Mouse (Mus musculus) forebrain, embryonic 12.5 days (tissue): ENCODE measurements around the gene Wdr49. TPM values are rescaled to one million over a fixed set of nuclear protein-coding genes. Genes with fewer than 3 reads are reported as not detected.
"Not testable (repeated sequence)": the region's sequence is repeated elsewhere in the genome, so short reads cannot be mapped to it uniquely, and the experiment has no call there.

Source experiments
- ATAC-seq: fragments of 200-750 bp; cut with Nextera tagmentation; 2 replicates; pipeline ENCODE4 v1.8.0; 2017; ENCODE audit warnings: moderate TSS enrichment; ENCODE audit not compliant: low FRiP score
- H3K27ac ChIP-seq: fragments of 300-500 bp; sonication (generic); 2 replicates; pipeline ENCODE4 v1.5.1; 2016; ENCODE audit warnings: mild to moderate bottlenecking
- H3K27me3 ChIP-seq: fragments of 300-500 bp; sonication (generic); 2 replicates; pipeline ENCODE4 v1.6.1; 2016; ENCODE audit warnings: mild to moderate bottlenecking
- H3K36me3 ChIP-seq: fragments of 300-500 bp; sonication (generic); replicated peaks from 2 replicates; pipeline ENCODE4 v1.6.1; 2016; ENCODE audit warnings: mild to moderate bottlenecking
- H3K4me1 ChIP-seq: fragments of 300-500 bp; sonication (generic); 2 replicates; pipeline ENCODE4 v1.6.1; 2016
- H3K4me2 ChIP-seq: fragments of 300-500 bp; sonication (generic); 2 replicates; pipeline ENCODE4 v1.6.1; 2016; ENCODE audit warnings: mild to moderate bottlenecking, moderate library complexity
- H3K4me3 ChIP-seq: fragments of 300-500 bp; sonication (generic); replicated peaks from 2 replicates; pipeline ENCODE4 v1.5.1; 2016; ENCODE audit warnings: mild to moderate bottlenecking
- H3K9ac ChIP-seq: fragments of 300-500 bp; sonication (generic); 2 replicates; pipeline ENCODE4 v1.6.1; 2016; ENCODE audit warnings: mild to moderate bottlenecking
- H3K9me3 ChIP-seq: fragments of 300-500 bp; sonication (generic); 2 replicates; pipeline ENCODE4 v1.6.1; 2016
- WGBS: fragments of 180-500 bp; shearing (Covaris S2); methylation state at CpG from one replicate; pipeline ENCODE4 v1.1.7; 2016; 5-methylcytosine and 5-hydroxymethylcytosine counted together
- polyA plus RNA-seq: library from polyadenylated mRNA; unstranded; fragments of >200 nt; fragmentation: Nextera tagmentation; extraction: Ambion mirVana; gene quantifications from 2 replicates; pipeline ENCODE4 v1.2.1, GENCODE M21; 2016

The Wdr49 gene
- polyA plus RNA-seq, 1 experiment from 2014 or later = not detected

GRCm38 (mm10) chr3:75395121-75395895 lies 86.6 kb downstream of the Wdr49 start:
- Histone ChIP-seq H3K9me3 (no peaks in the 10 kb centered on the region), H3K36me3 (no peaks in the 10 kb centered on the region), H3K4me1 (peaks cover 15% of the 10 kb centered on the region), H3K9ac (no peak overlapping the region), H3K27me3 (no peaks in the 10 kb centered on the region), H3K27ac (peak overlapping the region; percentile 59), H3K4me3 (no peak overlapping the region), H3K4me2 (no peak overlapping the region)
- peak; percentile 88 for ATAC-seq
- WGBS = 43% methylated on average over 7 of the region's 7 CpGs

- Histone ChIP-seq H3K4me1 (peaks cover 15% of the 10 kb centered on the region), H3K4me3 (no peak overlapping the region), H3K9ac (no peak overlapping the region), H3K27ac (peak overlapping the region; percentile 33; the same call in 1 of the 2 replicates), H3K27me3 (no peaks in the 10 kb centered on the region), H3K36me3 (no peaks in the 10 kb centered on the region), H3K9me3 (no peaks in the 10 kb centered on the region), H3K4me2 (no peak overlapping the region)
- WGBS = 73% methylated on average over 3 of the region's 3 CpGs
- no peak for ATAC-seq
Observed at GRCm38 (mm10) chr3:75394487-75394886, 87.5 kb downstream of the Wdr49 start.

GRCm38 (mm10) chr3:75381776-75382175 lies 100.2 kb downstream of the Wdr49 start:
- no peaks in the 10 kb centered on the region; the same call in 1 of the 2 replicates for H3K4me1 ChIP-seq
- 85% methylated on average over 2 of the region's 2 CpGs for WGBS
- 0 out of 2 replicates have a peak, but pooled peaks have one; percentile 17 for ATAC-seq
- no peak overlapping the region for H3K4me3 ChIP-seq
- H3K9me3 ChIP-seq = no peaks in the 10 kb centered on the region
- H3K9ac ChIP-seq = no peak overlapping the region
- H3K27me3 ChIP-seq = no peaks in the 10 kb centered on the region
- no peaks in the 10 kb centered on the region for H3K36me3 ChIP-seq
- no peak overlapping the region for H3K4me2 ChIP-seq
- H3K27ac ChIP-seq = no peak overlapping the region

GRCm38 (mm10) chr3:75353972-75354371 lies 128.0 kb downstream of the Wdr49 start:
- H3K27me3 ChIP-seq = no peaks in the 10 kb centered on the region

GRCm38 (mm10) chr3:75337196-75337595 lies 144.8 kb downstream of the Wdr49 start:
- H3K4me2 ChIP-seq = no peak overlapping the region
- H3K36me3 ChIP-seq = no peaks in the 10 kb centered on the region
- H3K9ac ChIP-seq = no peak overlapping the region
- no peaks in the 10 kb centered on the region for H3K27me3 ChIP-seq
- no peak overlapping the region for H3K27ac ChIP-seq
- no peak overlapping the region for H3K4me3 ChIP-seq
- H3K4me1 ChIP-seq = no peaks in the 10 kb centered on the region
- no peaks in the 10 kb centered on the region for H3K9me3 ChIP-seq
- ATAC-seq = no peak

More at GRCm38 (mm10) chr3:75353972-75354371, 128.0 kb downstream of the Wdr49 start:
- Histone ChIP-seq H3K9ac (no peak overlapping the region), H3K4me2 (no peak overlapping the region), H3K4me1 (no peaks in the 10 kb centered on the region), H3K36me3 (no peaks in the 10 kb centered on the region), H3K4me3 (no peak overlapping the region), H3K27ac (no peak overlapping the region), H3K9me3 (no peaks in the 10 kb centered on the region)
- no peak for ATAC-seq

- H3K4me3 ChIP-seq = no peak overlapping the region
- H3K27me3 ChIP-seq = no peaks in the 10 kb centered on the region
- H3K27ac ChIP-seq = no peak overlapping the region
- H3K4me1 ChIP-seq = no peaks in the 10 kb centered on the region
- no peak overlapping the region for H3K9ac ChIP-seq
- no peaks in the 10 kb centered on the region for H3K9me3 ChIP-seq
- no peak for ATAC-seq
- no peaks in the 10 kb centered on the region for H3K36me3 ChIP-seq
- 82% methylated on average over 4 of the region's 4 CpGs for WGBS
- no peak overlapping the region for H3K4me2 ChIP-seq
Observed at GRCm38 (mm10) chr3:75320999-75321398, 161.0 kb downstream of the Wdr49 start.

GRCm38 (mm10) chr3:75308861-75309260 lies 173.1 kb downstream of the Wdr49 start:
- no peak overlapping the region for H3K4me2 ChIP-seq
- no peaks in the 10 kb centered on the region for H3K9me3 ChIP-seq
- no peak for ATAC-seq
- H3K4me3 ChIP-seq = no peak overlapping the region
- H3K4me1 ChIP-seq = no peaks in the 10 kb centered on the region
- no peak overlapping the region for H3K9ac ChIP-seq
- H3K27ac ChIP-seq = no peak overlapping the region
- H3K27me3 ChIP-seq = no peaks in the 10 kb centered on the region
- no peaks in the 10 kb centered on the region for H3K36me3 ChIP-seq
- 86% methylated on average over 4 of the region's 4 CpGs for WGBS

- Histone ChIP-seq H3K9me3 (no peaks in the 10 kb centered on the region), H3K27me3 (no peaks in the 10 kb centered on the region), H3K36me3 (no peaks in the 10 kb centered on the region), H3K4me1 (no peaks in the 10 kb centered on the region), H3K9ac (no peak overlapping the region), H3K27ac (no peak overlapping the region), H3K4me2 (no peak overlapping the region), H3K4me3 (no peak overlapping the region)
- 80% methylated on average over 3 of the region's 3 CpGs for WGBS
- ATAC-seq = no peak
Observed at GRCm38 (mm10) chr3:75308228-75308627, 173.7 kb downstream of the Wdr49 start.

- no peak overlapping the region for H3K9ac ChIP-seq
- ATAC-seq = no peak
- no peaks in the 10 kb centered on the region for H3K27me3 ChIP-seq
- H3K4me1 ChIP-seq = no peaks in the 10 kb centered on the region
- no peak overlapping the region for H3K27ac ChIP-seq
- no peaks in the 10 kb centered on the region for H3K9me3 ChIP-seq
- 96% methylated on average over 3 of the region's 3 CpGs for WGBS
- no peak overlapping the region for H3K4me3 ChIP-seq
- no peak overlapping the region for H3K4me2 ChIP-seq
- H3K36me3 ChIP-seq = no peaks in the 10 kb centered on the region
Observed at GRCm38 (mm10) chr3:75305584-75305983, 176.4 kb downstream of the Wdr49 start.

- Histone ChIP-seq H3K9ac (no peak overlapping the region), H3K36me3 (no peaks in the 10 kb centered on the region), H3K4me3 (no peak overlapping the region), H3K9me3 (no peaks in the 10 kb centered on the region), H3K27me3 (no peaks in the 10 kb centered on the region), H3K27ac (no peak overlapping the region), H3K4me2 (no peak overlapping the region), H3K4me1 (no peaks in the 10 kb centered on the region)
- ATAC-seq = no peak
- WGBS = 93% methylated on average over 5 of the region's 5 CpGs
Observed at GRCm38 (mm10) chr3:75304621-75305020, 177.3 kb downstream of the Wdr49 start.

GRCm38 (mm10) chr3:75301072-75301471 lies 180.9 kb downstream of the Wdr49 start:
- 95% methylated on average over 2 of the region's 2 CpGs for WGBS
- Histone ChIP-seq H3K9me3 (no peaks in the 10 kb centered on the region), H3K9ac (no peak overlapping the region), H3K36me3 (no peaks in the 10 kb centered on the region), H3K4me2 (no peak overlapping the region), H3K27me3 (no peaks in the 10 kb centered on the region), H3K4me1 (peaks cover 9% of the 10 kb centered on the region; the same call in 1 of the 2 replicates), H3K4me3 (no peak overlapping the region), H3K27ac (no peak overlapping the region)
- no peak for ATAC-seq

- not testable (repeated sequence) for H3K4me2 ChIP-seq, H3K36me3 ChIP-seq, H3K27ac ChIP-seq, H3K27me3 ChIP-seq, H3K9me3 ChIP-seq, H3K9ac ChIP-seq, H3K4me3 ChIP-seq, H3K4me1 ChIP-seq, ATAC-seq
- WGBS = 85% methylated on average over 1 of the region's 1 CpGs
Observed at GRCm38 (mm10) chr3:75299464-75299863, 182.5 kb downstream of the Wdr49 start.

- H3K4me1 ChIP-seq = peaks cover 9% of the 10 kb centered on the region; the same call in 1 of the 2 replicates
- H3K4me3 ChIP-seq = no peak overlapping the region
- WGBS = 53% methylated on average over 3 of the region's 3 CpGs
- no peak overlapping the region for H3K27ac ChIP-seq
- no peak overlapping the region for H3K4me2 ChIP-seq
- no peaks in the 10 kb centered on the region for H3K27me3 ChIP-seq
- no peaks in the 10 kb centered on the region for H3K9me3 ChIP-seq
- no peak for ATAC-seq
- H3K36me3 ChIP-seq = no peaks in the 10 kb centered on the region
- H3K9ac ChIP-seq = no peak overlapping the region
Observed at GRCm38 (mm10) chr3:75297758-75298111, 184.2 kb downstream of the Wdr49 start.
